Mouse (Mus musculus): ENCODE results near the gene Gm1110. TPM values are rescaled to one million over a fixed set of nuclear protein-coding genes. Genes with fewer than 3 reads are reported as not detected.
A peak's percentile ranks its signal among the peaks of the same experiment; 100 is the strongest.
"Not testable (repeated sequence)": the region's sequence is repeated elsewhere in the genome, so short reads cannot be mapped to it uniquely, and the experiment has no call there.

Gm1110 gene
- polyA plus RNA-seq (2014; fragmentation: Nextera tagmentation; extraction: Ambion mirVana) = not detected in 2 replicates

GRCm38 (mm10) chr9:26922909-26923526, at the start of gene Gm1110:
TSS of gene Gm1110 (minus strand) at chr9:26923111.
- no peak within 1 kb of the TSS for H3K4me3 ChIP-seq (ENCODE audit: low read depth, low read length)
- no peak within 1 kb of the TSS for H3K27ac ChIP-seq (ENCODE audit: low read length)
- H3K9ac ChIP-seq (replicated peaks; ENCODE audit: low read depth, low read length) = no peak within 1 kb of the TSS
- H3K36me3 ChIP-seq (ENCODE audit: control insufficient read depth, insufficient read depth, low read length) = no peaks in the 10 kb centered on the region
- no peak for ATAC-seq (ENCODE audit: insufficient number of reproducible peaks, insufficient read depth, low FRiP score, low read depth)
- WGBS = 63% methylated on average over 13 of the region's 13 CpGs
- H3K4me1 ChIP-seq (ENCODE audit: control insufficient read depth, insufficient read depth, low read length) = no peaks in the 10 kb centered on the region
- H3K27me3 ChIP-seq (ENCODE audit: control insufficient read depth, insufficient read depth, low read length) = no peaks in the 10 kb centered on the region
- no peak within 1 kb of the TSS for H3K4me2 ChIP-seq (replicated peaks; ENCODE audit: low read depth, low read length)
- H3K9me3 ChIP-seq (ENCODE audit: control insufficient read depth, low read depth, low read length) = no peaks in the 10 kb centered on the region

- Histone ChIP-seq H3K4me1 (ENCODE audit: control insufficient read depth, insufficient read depth, low read length) (no peaks in the 10 kb centered on the region), H3K27ac (ENCODE audit: low read length) (no peak overlapping the region), H3K4me2 (replicated peaks; ENCODE audit: low read depth, low read length) (no peak overlapping the region), H3K9ac (replicated peaks; ENCODE audit: low read depth, low read length) (no peak overlapping the region), H3K9me3 (ENCODE audit: control insufficient read depth, low read depth, low read length) (no peaks in the 10 kb centered on the region; the same call in 1 of the 2 replicates), H3K36me3 (ENCODE audit: control insufficient read depth, insufficient read depth, low read length) (no peaks in the 10 kb centered on the region), H3K27me3 (ENCODE audit: control insufficient read depth, insufficient read depth, low read length) (no peaks in the 10 kb centered on the region), H3K4me3 (ENCODE audit: low read depth, low read length) (no peak overlapping the region)
- no peak for ATAC-seq (ENCODE audit: insufficient number of reproducible peaks, insufficient read depth, low FRiP score, low read depth)
- WGBS = 66% methylated on average over 2 of the region's 2 CpGs
These were observed 24.9 kb upstream of the Gm1110 start for GRCm38 (mm10) chr9:26947790-26948189.

- no peaks in the 10 kb centered on the region for H3K9me3 ChIP-seq (ENCODE audit: control insufficient read depth, low read depth, low read length)
- no peak overlapping the region for H3K4me2 ChIP-seq (replicated peaks; ENCODE audit: low read depth, low read length)
- H3K4me1 ChIP-seq (ENCODE audit: control insufficient read depth, insufficient read depth, low read length) = no peaks in the 10 kb centered on the region
- WGBS = 47% methylated on average over 3 of the region's 3 CpGs
- no peak overlapping the region for H3K27ac ChIP-seq (ENCODE audit: low read length)
- no peak overlapping the region for H3K9ac ChIP-seq (replicated peaks; ENCODE audit: low read depth, low read length)
- no peaks in the 10 kb centered on the region for H3K36me3 ChIP-seq (ENCODE audit: control insufficient read depth, insufficient read depth, low read length)
- no peak overlapping the region for H3K4me3 ChIP-seq (ENCODE audit: low read depth, low read length)
- no peak for ATAC-seq (ENCODE audit: insufficient number of reproducible peaks, insufficient read depth, low FRiP score, low read depth)
- no peaks in the 10 kb centered on the region for H3K27me3 ChIP-seq (ENCODE audit: control insufficient read depth, insufficient read depth, low read length)
These were observed 1.2 kb upstream of the Gm1110 start for GRCm38 (mm10) chr9:26924146-26924545.

- WGBS = 85% methylated on average over 2 of the region's 2 CpGs
- no peak for ATAC-seq (ENCODE audit: insufficient number of reproducible peaks, insufficient read depth, low FRiP score, low read depth)
- Histone ChIP-seq H3K4me2 (replicated peaks; ENCODE audit: low read depth, low read length) (no peak overlapping the region), H3K9ac (replicated peaks; ENCODE audit: low read depth, low read length) (no peak overlapping the region), H3K4me3 (ENCODE audit: low read depth, low read length) (no peak overlapping the region), H3K27ac (ENCODE audit: low read length) (no peak overlapping the region), H3K36me3 (ENCODE audit: control insufficient read depth, insufficient read depth, low read length) (no peaks in the 10 kb centered on the region), H3K4me1 (ENCODE audit: control insufficient read depth, insufficient read depth, low read length) (no peaks in the 10 kb centered on the region), H3K9me3 (ENCODE audit: control insufficient read depth, low read depth, low read length) (no peaks in the 10 kb centered on the region), H3K27me3 (ENCODE audit: control insufficient read depth, insufficient read depth, low read length) (no peaks in the 10 kb centered on the region)
These were observed 3.1 kb downstream of the Gm1110 start for GRCm38 (mm10) chr9:26919778-26920177.

GRCm38 (mm10) chr9:26913150-26913549, 9.8 kb downstream of the Gm1110 start:
- H3K27ac ChIP-seq (ENCODE audit: low read length) = no peak overlapping the region
- no peaks in the 10 kb centered on the region for H3K4me1 ChIP-seq (ENCODE audit: control insufficient read depth, insufficient read depth, low read length)
- ATAC-seq (ENCODE audit: insufficient number of reproducible peaks, insufficient read depth, low FRiP score, low read depth) = no peak
- no peaks in the 10 kb centered on the region for H3K9me3 ChIP-seq (ENCODE audit: control insufficient read depth, low read depth, low read length)
- H3K36me3 ChIP-seq (ENCODE audit: control insufficient read depth, insufficient read depth, low read length) = no peaks in the 10 kb centered on the region
- no peak overlapping the region for H3K9ac ChIP-seq (replicated peaks; ENCODE audit: low read depth, low read length)
- no peak overlapping the region for H3K4me2 ChIP-seq (replicated peaks; ENCODE audit: low read depth, low read length)
- H3K27me3 ChIP-seq (ENCODE audit: control insufficient read depth, insufficient read depth, low read length) = no peaks in the 10 kb centered on the region
- WGBS = 77% methylated on average over 4 of the region's 4 CpGs
- H3K4me3 ChIP-seq (ENCODE audit: low read depth, low read length) = no peak overlapping the region

GRCm38 (mm10) chr9:26911251-26911650, 11.7 kb downstream of the Gm1110 start:
- Histone ChIP-seq H3K27me3 (ENCODE audit: control insufficient read depth, insufficient read depth, low read length) (no peaks in the 10 kb centered on the region), H3K4me1 (ENCODE audit: control insufficient read depth, insufficient read depth, low read length) (no peaks in the 10 kb centered on the region), H3K36me3 (ENCODE audit: control insufficient read depth, insufficient read depth, low read length) (no peaks in the 10 kb centered on the region), H3K9ac (replicated peaks; ENCODE audit: low read depth, low read length) (no peak overlapping the region), H3K27ac (ENCODE audit: low read length) (no peak overlapping the region), H3K9me3 (ENCODE audit: control insufficient read depth, low read depth, low read length) (no peaks in the 10 kb centered on the region), H3K4me2 (replicated peaks; ENCODE audit: low read depth, low read length) (no peak overlapping the region), H3K4me3 (ENCODE audit: low read depth, low read length) (no peak overlapping the region)
- ATAC-seq (ENCODE audit: insufficient number of reproducible peaks, insufficient read depth, low FRiP score, low read depth) = no peak
- WGBS = 77% methylated on average over 1 of the region's 1 CpGs

GRCm38 (mm10) chr9:26869856-26870255, 53.1 kb downstream of the Gm1110 start:
- 74% methylated on average over 7 of the region's 7 CpGs for WGBS
- not testable (repeated sequence) for H3K9ac ChIP-seq (replicated peaks; ENCODE audit: low read depth, low read length); H3K4me3 ChIP-seq (ENCODE audit: low read depth, low read length); H3K9me3 ChIP-seq (ENCODE audit: control insufficient read depth, low read depth, low read length); H3K4me1 ChIP-seq (ENCODE audit: control insufficient read depth, insufficient read depth, low read length); H3K4me2 ChIP-seq (replicated peaks; ENCODE audit: low read depth, low read length); ATAC-seq (ENCODE audit: insufficient number of reproducible peaks, insufficient read depth, low FRiP score, low read depth); H3K27ac ChIP-seq (ENCODE audit: low read length); H3K36me3 ChIP-seq (ENCODE audit: control insufficient read depth, insufficient read depth, low read length); H3K27me3 ChIP-seq (ENCODE audit: control insufficient read depth, insufficient read depth, low read length)

- ATAC-seq (ENCODE audit: insufficient number of reproducible peaks, insufficient read depth, low FRiP score, low read depth) = no peak
- no peak within 1 kb of the TSS for H3K9ac ChIP-seq (replicated peaks; ENCODE audit: low read depth, low read length)
- no peak within 1 kb of the TSS for H3K4me2 ChIP-seq (replicated peaks; ENCODE audit: low read depth, low read length)
- H3K9me3 ChIP-seq (ENCODE audit: control insufficient read depth, low read depth, low read length) = no peaks in the 10 kb centered on the region
- H3K27me3 ChIP-seq (ENCODE audit: control insufficient read depth, insufficient read depth, low read length) = no peaks in the 10 kb centered on the region
- H3K4me1 ChIP-seq (ENCODE audit: control insufficient read depth, insufficient read depth, low read length) = no peaks in the 10 kb centered on the region
- no peak within 1 kb of the TSS for H3K27ac ChIP-seq (ENCODE audit: low read length)
- 78% methylated on average over 5 of the region's 5 CpGs for WGBS
- no peak within 1 kb of the TSS for H3K4me3 ChIP-seq (ENCODE audit: low read depth, low read length)
- H3K36me3 ChIP-seq (ENCODE audit: control insufficient read depth, insufficient read depth, low read length) = no peaks in the 10 kb centered on the region
These were observed 62.2 kb downstream of the Gm1110 start, which contains the start of gene Glb1l3 for GRCm38 (mm10) chr9:26860751-26861150. TSS of gene Glb1l3 (minus strand) at chr9:26860890.

- H3K27me3 ChIP-seq (ENCODE audit: control insufficient read depth, insufficient read depth, low read length) = no peaks in the 10 kb centered on the region
- 58% methylated on average over 3 of the region's 3 CpGs for WGBS
- no peak overlapping the region for H3K4me3 ChIP-seq (ENCODE audit: low read depth, low read length)
- ATAC-seq (ENCODE audit: insufficient number of reproducible peaks, insufficient read depth, low FRiP score, low read depth) = peak; percentile 81
- no peaks in the 10 kb centered on the region for H3K4me1 ChIP-seq (ENCODE audit: control insufficient read depth, insufficient read depth, low read length)
- H3K9ac ChIP-seq (replicated peaks; ENCODE audit: low read depth, low read length) = no peak overlapping the region
- H3K27ac ChIP-seq (ENCODE audit: low read length) = no peak overlapping the region
- H3K36me3 ChIP-seq (ENCODE audit: control insufficient read depth, insufficient read depth, low read length) = no peaks in the 10 kb centered on the region
- no peak overlapping the region for H3K4me2 ChIP-seq (replicated peaks; ENCODE audit: low read depth, low read length)
- no peaks in the 10 kb centered on the region for H3K9me3 ChIP-seq (ENCODE audit: control insufficient read depth, low read depth, low read length)
These were observed 91.8 kb downstream of the Gm1110 start for GRCm38 (mm10) chr9:26831089-26831488.
